Mouse (Mus musculus) kidney, adult 2 months (tissue): ENCODE data around the gene Kcnj14. TPM values are rescaled to one million over a fixed set of nuclear protein-coding genes. Genes with fewer than 3 reads are reported as not detected.
A peak's percentile ranks its signal among the peaks of the same experiment; 100 is the strongest.

Experiments used
- DNase-seq: peaks from one replicate; pipeline ENCODE4 v3.0.0; 2021
- H3K27ac ChIP-seq: fragments of 200-500 bp; 2 replicates; pipeline ENCODE4 v1.5.1; 2012; ENCODE audit warnings: low read depth, low read length, control low read depth, inconsistent platforms; ENCODE audit not compliant: insufficient read depth
- H3K27me3 ChIP-seq: fragments of 200-500 bp; replicated peaks from 2 replicates; pipeline ENCODE4 v1.6.1; 2012; ENCODE audit warnings: mild to moderate bottlenecking, moderate library complexity, low read length, inconsistent platforms; ENCODE audit not compliant: control insufficient read depth, insufficient read depth
- H3K36me3 ChIP-seq: fragments of 200-500 bp; 2 replicates; pipeline ENCODE4 v1.6.1; 2012; ENCODE audit warnings: mild to moderate bottlenecking, moderate library complexity, low read length, inconsistent platforms; ENCODE audit not compliant: control insufficient read depth, insufficient read depth
- H3K4me1 ChIP-seq: fragments of 200-500 bp; 2 replicates; pipeline ENCODE4 v1.6.1; 2011; ENCODE audit warnings: low read length; ENCODE audit not compliant: control insufficient read depth, insufficient read depth
- H3K4me3 ChIP-seq: fragments of 200-500 bp; 2 replicates; pipeline ENCODE4 v1.5.1; 2011; ENCODE audit warnings: mild to moderate bottlenecking, low read depth, low read length, control low read depth; ENCODE audit not compliant: insufficient read depth
- CTCF ChIP-seq: fragments of 200-500 bp; conservative IDR thresholded peaks from 2 replicates; pipeline ENCODE4 v1.5.1; 2011; ENCODE audit warnings: low read depth, mild to moderate bottlenecking, control low read depth, low read length, moderate library complexity, mixed read lengths; ENCODE audit not compliant: insufficient read depth, insufficient read length
- POLR2A ChIP-seq: fragments of 200-500 bp; IDR thresholded peaks from one replicate; pipeline ENCODE4 v1.6.1; 2011; ENCODE audit warnings: low read depth, low read length, control low read depth
- WGBS: fragments of 180-500 bp; shearing (Covaris S2); methylation state at CpG from one replicate; pipeline ENCODE4 v1.1.7; 2018; 5-methylcytosine and 5-hydroxymethylcytosine counted together
- polyA plus RNA-seq: library from polyadenylated mRNA; depleted of rRNA; stranded (reverse); fragments of >200 nt; gene quantifications from 2 replicates; pipeline ENCODE4 v1.2.3, GENCODE M21; 2012

Kcnj14 gene
- polyA plus RNA-seq, 1 experiment = 0.28 TPM

DNA sequence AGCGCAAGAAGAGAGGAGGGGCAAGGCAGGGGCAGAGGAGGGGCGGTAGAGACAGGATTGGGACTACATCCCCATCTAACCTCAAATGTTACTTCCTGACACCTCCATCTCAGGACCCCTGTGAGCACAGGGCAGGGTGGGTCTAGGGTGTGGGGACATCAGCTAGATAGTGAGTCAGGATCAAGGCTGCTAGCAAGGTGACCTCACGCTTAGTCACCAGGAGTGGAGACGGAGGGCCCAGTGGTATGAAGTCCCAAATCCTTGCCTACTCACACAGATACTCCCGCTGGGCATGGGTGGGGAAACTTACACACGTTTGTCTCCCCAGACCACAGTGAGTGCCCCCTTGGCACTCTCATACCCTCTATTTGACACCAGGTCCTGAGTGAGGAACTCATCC, 22.0 kb downstream of the Kcnj14 start:
- Histone ChIP-seq H3K4me3 (no peak overlapping the region), H3K36me3 (no peaks in the 10 kb centered on the region), H3K27ac (no peak overlapping the region), H3K27me3 (no peaks in the 10 kb centered on the region), H3K4me1 (peaks cover 4% of the 10 kb centered on the region; the same call in 1 of the 2 replicates)
- DNase-seq = no peak
- TF ChIP-seq POLR2A = no peak
- 95% methylated on average over 6 of the region's 6 CpGs for WGBS

DNA sequence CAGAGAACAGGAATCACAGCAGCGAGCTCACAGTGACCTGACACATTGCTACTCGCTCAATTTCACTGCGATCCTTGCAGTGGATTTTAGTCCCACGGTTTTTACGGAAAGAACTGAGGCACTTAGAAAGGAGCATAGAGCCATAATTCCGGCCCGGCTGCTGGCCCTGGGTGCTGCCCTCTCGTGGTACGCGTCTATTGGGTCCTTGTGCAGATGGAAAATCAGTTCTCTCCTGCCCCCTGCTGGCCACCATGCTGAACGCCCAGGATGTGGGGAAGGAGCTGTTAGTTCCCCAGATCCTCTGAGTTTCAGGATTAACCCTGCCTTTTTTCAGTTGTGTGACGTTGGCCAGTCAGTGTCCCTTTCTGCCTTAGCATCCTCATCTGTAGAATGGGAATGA, 23.2 kb downstream of the Kcnj14 start:
- peak; percentile 94 for DNase-seq
- TF ChIP-seq CTCF = peak; percentile 100; the same call in 1 of the 2 replicates
- no peak for TF ChIP-seq POLR2A

DNA sequence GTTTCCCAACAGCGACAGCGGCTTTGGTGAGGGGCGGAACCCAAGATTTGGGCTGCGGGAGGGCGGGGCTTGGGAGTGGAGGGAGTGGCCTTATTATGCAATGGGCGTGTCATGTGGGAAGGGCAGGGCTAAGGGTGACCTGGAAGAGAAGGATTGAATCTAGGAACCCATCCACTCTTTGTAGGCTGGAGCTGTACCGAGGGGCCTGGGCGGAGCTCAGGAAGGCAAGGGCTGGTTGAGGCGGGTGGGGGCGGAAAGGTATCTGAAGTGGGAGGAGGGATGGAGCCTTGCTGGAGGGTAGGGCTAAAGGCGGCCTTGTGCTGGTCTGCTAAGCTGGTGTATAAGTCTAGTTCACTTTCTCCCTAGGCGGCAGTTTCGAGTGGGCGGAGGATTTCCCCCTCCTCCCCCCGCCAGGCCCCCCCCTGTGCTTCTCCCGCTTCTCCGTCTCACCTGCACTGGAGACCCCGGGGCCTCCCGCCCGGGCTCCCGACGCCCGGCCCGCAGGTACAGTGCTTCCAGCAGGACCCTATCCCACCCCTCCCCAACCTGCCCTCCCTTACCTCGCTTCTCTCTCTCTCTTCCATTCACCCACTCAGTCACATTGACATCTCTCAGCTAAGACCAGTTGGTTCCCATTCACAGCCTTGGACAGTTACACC, 23.9 kb downstream of the Kcnj14 start:
- Histone ChIP-seq H3K36me3 (no peaks in the 10 kb centered on the region), H3K27ac (no peak overlapping the region), H3K4me3 (peak overlapping the region; percentile 33; the same call in 1 of the 2 replicates), H3K27me3 (no peaks in the 10 kb centered on the region), H3K4me1 (peaks cover 4% of the 10 kb centered on the region; the same call in 1 of the 2 replicates)
- TF ChIP-seq POLR2A (no peak), CTCF (no peak)
- peak; percentile 57 for DNase-seq
- 15% methylated on average over 22 of the region's 25 CpGs for WGBS

More for the DNA sequence above, 23.2 kb downstream of the Kcnj14 start:
- Histone ChIP-seq H3K36me3 (no peaks in the 10 kb centered on the region), H3K4me3 (peak overlapping the region; percentile 33; the same call in 1 of the 2 replicates), H3K27ac (no peak overlapping the region), H3K4me1 (peaks cover 4% of the 10 kb centered on the region; the same call in 1 of the 2 replicates), H3K27me3 (no peaks in the 10 kb centered on the region)
- under 1% methylated on average over 12 of the region's 12 CpGs for WGBS

DNA sequence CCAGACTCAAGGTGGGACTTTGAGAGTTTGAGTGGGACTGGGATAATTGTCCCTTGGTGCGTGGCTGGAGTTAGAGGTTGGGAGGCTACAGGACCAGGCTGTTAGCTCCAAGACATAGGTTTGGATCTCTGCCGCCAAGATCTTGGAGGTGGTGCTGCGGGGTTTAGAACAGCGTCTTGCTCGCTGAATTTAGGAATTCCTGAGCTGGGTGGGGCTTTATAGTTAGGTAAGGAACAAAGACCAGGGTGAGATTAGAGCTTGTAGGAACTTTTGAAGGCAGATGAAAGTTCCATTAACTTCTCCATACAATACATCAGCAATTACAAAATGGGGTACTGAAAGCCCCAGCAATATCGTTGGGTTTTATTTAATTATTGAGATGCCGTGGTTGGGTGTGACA, 24.6 kb downstream of the Kcnj14 start:
- no peak for DNase-seq
- H3K27me3 ChIP-seq = no peaks in the 10 kb centered on the region
- WGBS = 43% methylated on average over 7 of the region's 7 CpGs
- H3K36me3 ChIP-seq = no peaks in the 10 kb centered on the region
- TF ChIP-seq POLR2A (no peak), CTCF (no peak)
- H3K27ac ChIP-seq = no peak overlapping the region
- no peak overlapping the region for H3K4me3 ChIP-seq
- H3K4me1 ChIP-seq = peaks cover 4% of the 10 kb centered on the region; the same call in 1 of the 2 replicates

DNA sequence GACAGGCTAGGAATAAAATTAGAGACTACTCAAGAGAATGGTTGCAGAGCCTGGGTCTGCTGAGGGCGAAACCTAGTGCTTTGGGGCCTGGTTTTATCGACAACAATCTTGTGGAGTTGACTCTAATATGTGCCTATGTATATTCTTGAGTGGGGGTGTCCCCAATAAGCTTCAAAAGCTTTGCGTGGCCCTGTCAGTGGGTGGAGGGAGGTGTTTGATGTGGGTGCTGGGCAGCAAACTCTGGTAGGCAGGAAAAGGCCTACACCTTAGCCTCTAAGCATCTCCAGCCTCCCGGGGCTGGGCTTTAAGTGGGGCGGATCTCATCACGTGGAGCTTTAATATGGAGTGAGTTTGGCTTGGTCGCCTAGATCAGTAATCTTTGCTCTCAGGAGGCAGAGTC, 25.7 kb downstream of the Kcnj14 start:
- Histone ChIP-seq H3K4me1 (peaks cover 4% of the 10 kb centered on the region; the same call in 1 of the 2 replicates), H3K36me3 (no peaks in the 10 kb centered on the region), H3K27ac (no peak overlapping the region), H3K4me3 (peak overlapping the region; percentile 95; the same call in 1 of the 2 replicates), H3K27me3 (no peaks in the 10 kb centered on the region)
- no peak for TF ChIP-seq CTCF
- no peak for TF ChIP-seq POLR2A
- DNase-seq = no peak
- WGBS = 74% methylated on average over 7 of the region's 7 CpGs

DNA sequence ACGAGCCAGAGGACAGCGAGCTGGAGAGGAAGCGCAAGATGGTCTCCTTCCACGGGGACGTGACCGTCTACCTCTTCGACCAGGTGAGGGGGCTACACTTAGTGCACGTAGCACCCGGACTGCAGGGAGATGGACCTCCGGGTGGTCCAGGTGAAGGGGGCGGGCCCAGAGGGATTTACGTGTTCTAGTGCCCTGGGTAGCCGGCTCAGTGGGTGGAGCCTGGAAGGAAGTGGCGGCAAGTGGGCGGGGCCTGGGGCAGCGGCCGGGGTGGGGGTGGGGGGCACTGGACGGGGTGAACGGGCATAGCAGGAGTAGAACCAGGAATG, 26.1 kb downstream of the Kcnj14 start:
- WGBS = under 1% methylated on average over 19 of the region's 19 CpGs

DNA sequence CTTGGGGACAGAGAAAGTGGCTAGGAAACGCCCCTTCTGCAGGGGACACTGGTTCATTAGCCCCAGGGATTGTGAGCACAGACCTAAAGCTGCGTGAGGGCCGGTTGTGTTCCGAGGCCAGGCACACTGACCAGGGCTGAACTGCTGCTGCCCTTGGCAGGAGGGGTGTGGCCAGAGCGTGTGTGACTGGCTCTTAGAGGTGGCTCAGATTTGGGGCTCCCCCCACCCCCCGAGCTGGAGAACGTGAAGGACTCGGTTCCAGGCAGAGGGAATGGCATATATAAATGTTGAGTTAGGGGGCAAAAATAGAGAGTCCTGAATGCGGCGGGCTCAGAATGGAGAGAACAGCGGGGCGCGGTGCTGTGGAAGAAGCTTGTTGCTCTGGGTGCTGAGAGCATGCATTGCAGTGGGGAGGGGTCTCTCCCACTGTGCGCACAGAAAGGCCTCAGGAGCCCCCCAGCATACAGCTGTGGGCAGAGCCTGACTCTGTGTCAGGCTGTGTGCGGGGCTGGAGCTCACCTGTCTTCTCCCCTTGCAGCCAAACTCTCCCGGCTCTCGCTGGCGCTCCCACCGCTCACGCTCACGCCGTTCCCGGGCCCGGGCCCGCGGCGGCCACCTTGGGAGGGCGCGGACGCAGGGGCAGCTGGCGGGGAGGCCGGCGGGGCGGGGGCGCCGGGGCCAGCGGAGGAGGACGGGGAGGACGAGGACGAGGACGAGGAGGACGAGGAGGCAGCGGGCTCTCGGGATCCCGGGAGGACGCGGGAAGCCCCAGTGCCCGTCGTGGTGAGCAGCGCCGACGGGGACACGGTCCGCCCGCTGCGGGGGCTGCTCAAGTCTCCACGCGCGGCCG, 26.7 kb downstream of the Kcnj14 start:
- Histone ChIP-seq H3K4me3 (peak overlapping the region; percentile 95), H3K27ac (0 out of 2 replicates have a peak overlapping the region, but pooled peaks have one; percentile 31), H3K4me1 (peaks cover 4% of the 10 kb centered on the region; the same call in 1 of the 2 replicates), H3K36me3 (no peaks in the 10 kb centered on the region), H3K27me3 (no peaks in the 10 kb centered on the region)
- TF ChIP-seq CTCF (no peak), POLR2A (no peak)
- 3% methylated on average over 60 of the region's 60 CpGs for WGBS
- DNase-seq = peak; percentile 24

More for the DNA sequence above, 26.1 kb downstream of the Kcnj14 start:
- DNase-seq = peak; percentile 65
- Histone ChIP-seq H3K4me1 (peaks cover 4% of the 10 kb centered on the region; the same call in 1 of the 2 replicates), H3K27ac (0 out of 2 replicates have a peak overlapping the region, but pooled peaks have one; percentile 31), H3K4me3 (peak overlapping the region; percentile 95), H3K36me3 (no peaks in the 10 kb centered on the region), H3K27me3 (no peaks in the 10 kb centered on the region)
- TF ChIP-seq CTCF (no peak), POLR2A (no peak)
